Mouse (Mus musculus) erythroblast, embryonic 14.5 days (primary cell): ENCODE results near the gene Acsl3. TPM values are rescaled to one million over a fixed set of nuclear protein-coding genes. Genes with fewer than 3 reads are reported as not detected.

Source experiments
- H3K27me3 ChIP-seq: 2 replicates; pipeline ENCODE4 v1.6.1; 2012; ENCODE audit warnings: inconsistent platforms; ENCODE audit not compliant: control insufficient read depth
- H3K36me3 ChIP-seq: 2 replicates; pipeline ENCODE4 v1.6.1; 2012; ENCODE audit warnings: mild to moderate bottlenecking, inconsistent platforms; ENCODE audit not compliant: control insufficient read depth
- H3K4me1 ChIP-seq: 2 replicates; pipeline ENCODE4 v1.6.1; 2012; ENCODE audit warnings: inconsistent platforms; ENCODE audit not compliant: control insufficient read depth
- H3K4me3 ChIP-seq: replicated peaks from 2 replicates; pipeline ENCODE3; 2012; ENCODE audit warnings: moderate library complexity, mild to moderate bottlenecking, inconsistent platforms
- H3K9me3 ChIP-seq: 2 replicates; pipeline ENCODE4 v1.6.1; 2012; ENCODE audit warnings: low read length, inconsistent platforms, mixed read lengths; ENCODE audit not compliant: control insufficient read depth
- GATA1 ChIP-seq: IDR thresholded peaks from 2 replicates; pipeline ENCODE4 v1.6.1; 2012; ENCODE audit warnings: low read length, inconsistent platforms, mixed read lengths
- TAL1 ChIP-seq: IDR thresholded peaks from 3 replicates; pipeline ENCODE4 v1.6.1; 2012; ENCODE audit warnings: low read length, inconsistent platforms, mixed read lengths
- polyA plus RNA-seq: library from polyadenylated mRNA; stranded (reverse); fragments of >175 nt; gene quantifications from 2 replicates; pipeline ENCODE4 v1.2.3, GENCODE M21; 2012

Gene Acsl3
- polyA plus RNA-seq, 1 experiment, result 0.11 TPM

DNA sequence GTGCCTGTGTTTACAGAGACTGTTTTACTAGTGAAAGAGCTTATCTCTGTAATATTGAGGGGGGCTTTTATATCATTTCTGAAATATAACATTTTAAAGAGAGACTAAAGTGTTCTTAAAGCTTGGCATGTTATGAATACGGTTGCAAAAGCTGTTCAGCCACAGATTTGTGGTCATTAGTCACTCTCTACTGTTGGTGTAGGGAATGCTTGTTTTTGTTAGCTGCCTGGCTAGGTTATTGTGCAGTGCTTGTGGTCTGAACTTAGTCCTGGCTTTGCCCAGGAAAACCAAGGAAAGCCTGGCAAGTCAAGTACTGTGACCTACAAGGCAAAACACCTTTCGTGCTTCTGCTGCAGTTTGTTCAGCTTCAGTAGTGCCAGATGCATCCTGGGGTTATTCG, 44.1 kb downstream of the Acsl3 start:
- Histone ChIP-seq H3K9me3 (no peaks in the 10 kb centered on the region), H3K27me3 (no peaks in the 10 kb centered on the region), H3K4me3 (no peak overlapping the region), H3K4me1 (no peaks in the 10 kb centered on the region), H3K36me3 (peaks cover 70% of the 10 kb centered on the region)
- TF ChIP-seq TAL1 (no peak), GATA1 (no peak)

GRCm38 (mm10) chr1:78702282-78702963, 44.8 kb downstream of the Acsl3 start:
- Histone ChIP-seq H3K27me3 (no peaks in the 10 kb centered on the region), H3K9me3 (no peaks in the 10 kb centered on the region), H3K36me3 (peaks cover 65% of the 10 kb centered on the region), H3K4me3 (no peak overlapping the region), H3K4me1 (no peaks in the 10 kb centered on the region)
- no peak for TF ChIP-seq GATA1
- TF ChIP-seq TAL1, result no peak

GRCm38 (mm10) chr1:78702964-78703285, 45.3 kb downstream of the Acsl3 start:
- TF ChIP-seq GATA1 (no peak), TAL1 (no peak)
- no peaks in the 10 kb centered on the region for H3K4me1 ChIP-seq
- peaks cover 63% of the 10 kb centered on the region for H3K36me3 ChIP-seq

DNA sequence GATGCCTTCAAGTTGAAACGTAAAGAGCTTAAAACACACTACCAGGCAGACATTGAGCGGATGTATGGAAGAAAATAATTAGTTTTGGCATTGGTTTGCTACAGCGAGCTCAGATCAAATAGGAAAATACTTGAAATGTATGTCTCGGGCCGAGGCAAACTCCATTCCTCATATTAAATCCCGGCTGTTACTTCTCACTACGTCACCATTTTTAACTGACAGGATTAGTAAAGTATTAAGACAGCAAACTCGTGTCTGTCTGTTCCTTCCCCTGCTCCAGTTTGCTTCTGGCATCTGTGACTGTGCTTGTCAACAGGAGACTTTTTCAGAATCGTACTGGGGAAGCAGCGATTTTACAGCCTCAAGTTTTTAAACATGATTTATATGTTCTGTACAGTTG, 48.7 kb downstream of the Acsl3 start:
- Histone ChIP-seq H3K27me3 (no peaks in the 10 kb centered on the region), H3K4me3 (no peak overlapping the region), H3K36me3 (peaks cover 40% of the 10 kb centered on the region), H3K9me3 (no peaks in the 10 kb centered on the region), H3K4me1 (no peaks in the 10 kb centered on the region)
- TF ChIP-seq GATA1, result no peak
- no peak for TF ChIP-seq TAL1

More at GRCm38 (mm10) chr1:78702964-78703285, 45.3 kb downstream of the Acsl3 start:
- Histone ChIP-seq H3K4me3 (no peak overlapping the region), H3K27me3 (no peaks in the 10 kb centered on the region), H3K9me3 (no peaks in the 10 kb centered on the region)

- no peak overlapping the region for H3K4me3 ChIP-seq
- no peaks in the 10 kb centered on the region for H3K9me3 ChIP-seq
- H3K27me3 ChIP-seq, result no peaks in the 10 kb centered on the region
- no peaks in the 10 kb centered on the region for H3K4me1 ChIP-seq
- TF ChIP-seq GATA1 (no peak), TAL1 (no peak)
- H3K36me3 ChIP-seq, result peaks cover 30% of the 10 kb centered on the region
These were observed 49.7 kb downstream of the Acsl3 start for GRCm38 (mm10) chr1:78707280-78707679.

GRCm38 (mm10) chr1:78710026-78710425, 52.4 kb downstream of the Acsl3 start:
- TF ChIP-seq GATA1, result no peak
- TF ChIP-seq TAL1, result no peak
- no peaks in the 10 kb centered on the region for H3K4me1 ChIP-seq
- no peaks in the 10 kb centered on the region for H3K9me3 ChIP-seq
- H3K36me3 ChIP-seq, result peaks cover 7% of the 10 kb centered on the region
- H3K4me3 ChIP-seq, result no peak overlapping the region
- H3K27me3 ChIP-seq, result no peaks in the 10 kb centered on the region

DNA sequence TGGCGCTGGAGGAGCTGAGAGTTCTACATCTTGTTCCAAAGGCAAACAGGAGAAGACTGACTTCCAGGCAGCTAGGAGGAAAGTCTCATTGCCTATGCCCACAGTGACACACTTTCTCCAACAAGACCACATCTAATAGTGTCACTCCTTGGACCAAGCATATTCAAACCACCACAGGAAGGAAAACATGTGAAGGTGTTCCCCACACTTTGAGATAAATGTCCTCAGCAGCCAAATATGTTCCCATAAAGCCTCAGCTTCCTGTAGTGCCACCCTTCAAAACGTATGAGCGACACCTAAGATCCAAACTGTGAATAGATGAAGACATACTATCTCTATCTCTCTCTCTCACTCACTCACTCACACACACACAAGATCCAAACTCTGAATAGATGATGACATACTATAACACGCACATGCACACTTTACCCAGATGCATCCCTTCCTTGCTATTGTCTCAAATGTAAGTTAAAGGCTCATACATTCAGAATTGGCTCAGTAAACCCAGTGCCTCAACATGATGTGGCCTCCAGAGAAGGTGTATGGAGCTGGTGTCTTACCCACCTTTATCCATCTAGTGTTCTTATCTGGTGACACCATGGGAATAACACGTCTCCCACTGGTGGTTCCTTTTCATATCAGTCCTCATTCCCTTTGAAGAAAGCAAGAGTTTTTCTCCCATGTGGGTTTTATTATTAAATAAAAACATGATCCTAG, 53.1 kb downstream of the Acsl3 start:
- Histone ChIP-seq H3K27me3 (no peaks in the 10 kb centered on the region), H3K4me3 (no peak overlapping the region), H3K36me3 (peaks cover 3% of the 10 kb centered on the region; the same call in 1 of the 2 replicates), H3K4me1 (no peaks in the 10 kb centered on the region), H3K9me3 (no peaks in the 10 kb centered on the region)
- no peak for TF ChIP-seq TAL1

GRCm38 (mm10) chr1:78724458-78725190, 67.0 kb downstream of the Acsl3 start:
- Histone ChIP-seq H3K27me3 (no peaks in the 10 kb centered on the region), H3K4me3 (no peak overlapping the region), H3K9me3 (no peaks in the 10 kb centered on the region), H3K4me1 (no peaks in the 10 kb centered on the region), H3K36me3 (no peaks in the 10 kb centered on the region)
- TF ChIP-seq TAL1, result no peak
- no peak for TF ChIP-seq GATA1

DNA sequence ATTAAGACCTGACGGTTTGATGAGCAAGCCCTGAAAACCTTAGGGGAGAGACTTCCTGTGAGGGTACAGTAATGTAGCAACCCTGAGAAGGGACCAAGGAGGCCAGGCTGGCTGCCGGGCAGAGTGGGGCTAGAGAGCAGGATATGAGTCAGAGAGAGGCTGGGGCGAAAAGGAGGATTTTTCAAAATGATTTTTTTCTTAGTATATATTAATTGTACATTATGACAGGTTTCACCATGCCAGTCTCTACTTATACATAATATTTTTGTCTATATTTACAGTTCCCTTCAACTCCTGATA, 67.5 kb downstream of the Acsl3 start:
- TF ChIP-seq TAL1 (no peak), GATA1 (no peak)
- no peak overlapping the region for H3K4me3 ChIP-seq

More for the DNA sequence above, 67.5 kb downstream of the Acsl3 start:
- Histone ChIP-seq H3K36me3 (no peaks in the 10 kb centered on the region), H3K27me3 (no peaks in the 10 kb centered on the region), H3K4me1 (no peaks in the 10 kb centered on the region), H3K9me3 (no peaks in the 10 kb centered on the region)
